Mouse (Mus musculus) left cerebral cortex, adult 9 months (tissue): ENCODE data around the gene Cfap58.

Experiments used
- DNase-seq, 2 experiments: peaks; one replicate each; pipeline ENCODE4 v3.0.0; 2022; ENCODE audit warnings: low spot score in 2 of 2

Cfap58 gene

DNA sequence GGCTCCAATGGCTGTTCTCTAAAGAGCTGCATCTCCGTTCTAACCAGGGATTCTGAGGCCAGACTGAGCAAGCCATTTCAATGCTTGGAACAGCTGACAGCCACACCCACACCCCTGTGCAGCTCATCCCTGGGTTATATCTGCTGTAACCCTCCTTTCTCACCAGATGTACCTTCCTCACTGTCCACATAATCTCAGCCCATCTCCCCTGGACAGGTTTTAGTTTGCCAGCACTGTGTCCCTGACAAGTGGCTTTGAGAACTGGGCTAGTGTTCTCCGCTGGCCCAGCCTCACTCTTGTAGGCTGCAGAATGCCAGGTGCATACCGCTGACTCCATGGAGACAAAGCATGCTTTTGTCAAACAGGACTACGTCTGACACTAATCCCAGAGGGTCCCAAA lies 20.1 kb upstream of the Cfap58 start:
- no peak for DNase-seq

- DNase-seq = no peak
These were observed 19.5 kb upstream of the Cfap58 start for GRCm38 (mm10) chr19:47918016-47918415.

- DNase-seq = no peak
These were observed 18.9 kb upstream of the Cfap58 start for GRCm38 (mm10) chr19:47918455-47919101.

GRCm38 (mm10) chr19:47919126-47919965 lies 18.1 kb upstream of the Cfap58 start, which contains the start of the genes Cfap43 and Itprip:
Cfap43 (minus strand) TSS chr19:47919287.
Itprip (minus strand) TSS chr19:47919299.
- peak in 1 of 2 experiments; percentile 66 for DNase-seq

DNA sequence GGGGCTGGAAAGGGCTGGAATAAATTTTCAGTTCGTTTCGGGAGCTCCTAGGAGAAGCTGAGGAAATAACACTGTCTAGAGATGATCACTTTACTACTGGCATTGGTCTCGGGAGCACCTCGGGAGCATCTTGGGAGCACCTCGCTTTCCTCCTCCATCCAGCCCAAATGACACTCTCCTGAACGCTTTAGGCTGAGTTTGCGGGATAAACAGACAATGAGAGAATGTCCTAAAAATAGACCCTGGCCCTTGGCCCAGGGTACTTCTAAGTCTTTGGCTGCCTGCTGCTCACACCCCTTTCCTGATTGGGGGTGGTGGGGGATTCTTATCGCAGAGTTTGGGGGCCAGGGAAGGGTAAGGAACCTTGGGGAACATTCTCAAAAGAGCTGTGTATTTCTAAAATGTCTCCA lies 17.5 kb upstream of the Cfap58 start:
- DNase-seq = no peak

DNA sequence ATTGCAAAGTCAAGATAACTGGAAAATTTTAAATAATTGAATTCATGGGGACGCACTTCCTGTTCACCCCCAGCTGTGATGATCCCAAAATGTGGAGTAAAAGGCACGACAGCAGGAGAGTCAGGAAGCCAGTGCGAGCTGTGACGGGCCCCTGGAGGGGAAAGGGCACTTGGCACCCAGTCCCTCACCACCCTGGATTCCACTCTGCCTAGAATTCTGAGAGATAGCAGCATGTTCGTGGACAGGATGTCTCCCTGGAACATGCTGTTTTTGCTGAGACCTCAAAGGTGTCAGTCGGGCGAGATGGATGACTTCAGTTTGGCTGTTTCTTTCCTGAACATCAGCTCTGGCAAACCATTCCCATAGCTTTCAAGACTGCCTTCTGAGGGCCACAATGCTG lies 11.7 kb upstream of the Cfap58 start:
- no peak for DNase-seq

- DNase-seq = no peak
These were observed 10.4 kb upstream of the Cfap58 start for GRCm38 (mm10) chr19:47927032-47927431.

DNA sequence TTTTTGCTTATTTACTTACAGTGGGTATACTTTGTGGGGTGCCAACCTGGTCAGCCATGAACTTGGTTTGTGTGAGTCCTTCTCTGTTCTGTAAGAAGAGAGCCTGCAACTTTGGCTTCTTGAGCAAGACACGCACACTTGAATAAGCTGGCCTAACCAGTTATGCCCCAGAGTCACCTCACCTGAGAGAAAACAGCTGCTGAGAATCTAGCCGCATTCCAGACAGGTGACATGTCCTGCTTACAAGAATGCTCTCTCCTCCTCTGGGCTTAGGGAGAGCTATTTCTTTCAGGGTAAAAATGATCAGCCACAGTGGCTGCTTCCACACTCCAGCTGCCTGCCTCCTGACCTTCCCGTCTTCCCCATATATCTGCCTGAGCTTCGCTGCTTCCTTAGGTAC lies 8.4 kb upstream of the Cfap58 start:
- no peak for DNase-seq

DNA sequence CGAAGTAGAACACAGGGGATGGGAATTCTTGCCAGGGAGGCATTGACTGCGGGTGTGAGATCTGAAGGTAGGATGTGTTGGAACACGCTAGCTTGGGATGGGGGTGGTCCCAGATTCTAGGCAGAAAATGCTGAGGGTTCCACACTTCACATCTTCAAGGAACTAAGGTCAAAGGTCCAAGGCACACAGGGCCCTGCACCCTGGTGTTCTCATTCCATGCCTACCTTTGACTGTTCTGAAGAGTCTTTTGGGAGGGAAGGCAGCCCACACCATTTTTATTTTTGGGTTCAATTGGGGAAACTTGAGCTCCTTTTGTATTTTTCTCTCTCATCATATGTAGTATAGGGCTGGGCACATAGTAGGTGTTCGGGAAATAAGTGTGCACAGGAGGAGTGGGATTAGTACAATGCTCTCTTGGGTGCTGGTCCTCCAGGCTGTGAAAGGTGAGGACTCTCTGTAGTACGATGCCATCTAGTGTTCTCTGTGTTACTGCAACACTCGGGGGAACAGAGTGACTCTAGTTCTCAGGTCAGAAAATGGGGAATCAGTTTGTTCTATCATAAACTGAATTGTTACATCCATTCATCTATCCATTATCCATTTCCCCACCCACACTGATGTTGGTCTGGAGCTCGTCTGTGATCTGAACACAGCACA lies 5.4 kb upstream of the Cfap58 start:
- no peak for DNase-seq

DNA sequence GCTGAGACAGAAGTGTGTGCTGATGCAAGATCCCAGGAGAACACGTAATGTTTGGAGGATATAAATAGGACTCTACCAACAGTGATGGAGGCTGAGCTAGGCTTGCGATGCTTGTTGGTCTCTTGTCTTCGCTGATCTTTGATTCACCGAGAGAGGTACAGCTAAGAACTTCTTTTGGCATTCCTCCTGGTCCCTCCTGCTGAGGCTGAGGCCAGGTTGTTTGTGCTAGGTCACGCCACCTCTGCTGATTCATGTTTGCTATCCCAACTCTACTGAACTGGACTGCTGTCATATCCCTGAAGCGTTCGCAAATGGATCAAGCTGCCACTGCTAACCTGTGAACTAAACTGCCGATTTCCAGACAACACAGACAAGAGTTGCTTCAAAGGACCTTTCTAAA lies 3.3 kb upstream of the Cfap58 start:
- no peak for DNase-seq

DNA sequence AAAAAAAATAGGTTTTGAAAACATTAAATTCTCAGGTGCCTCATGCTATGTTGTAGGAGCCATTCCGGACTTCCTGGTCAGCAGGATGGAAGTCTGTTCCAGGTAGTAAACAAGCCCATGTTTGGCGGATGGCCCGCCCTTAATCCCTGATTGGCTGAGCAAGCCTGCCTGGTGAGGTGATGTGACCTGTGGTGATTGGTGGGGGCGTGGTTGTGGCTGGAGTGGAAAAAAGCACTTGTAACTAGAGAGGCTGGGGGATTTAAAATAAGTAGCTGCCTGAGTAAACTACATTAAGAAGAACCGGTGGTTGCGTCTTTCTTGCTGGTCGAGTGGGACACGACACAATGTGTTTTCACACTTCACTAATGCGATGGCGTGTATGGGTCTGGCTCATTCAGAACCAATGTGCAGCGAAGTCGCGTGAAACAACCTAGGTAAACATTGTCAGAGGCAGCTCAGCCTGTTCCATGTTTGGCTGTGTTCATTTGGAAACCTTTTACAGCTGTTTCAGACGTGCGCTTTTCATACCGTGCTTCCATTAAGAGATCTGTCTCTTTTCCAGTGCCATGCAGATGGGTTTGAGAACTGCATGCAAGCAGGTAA lies 2.7 kb upstream of the Cfap58 start:
- no peak for DNase-seq

- no peak for DNase-seq
These were observed 1.9 kb upstream of the Cfap58 start for GRCm38 (mm10) chr19:47935530-47935929.

GRCm38 (mm10) chr19:47936490-47936889 lies 985 bp upstream of the Cfap58 start:
- no peak for DNase-seq

DNA sequence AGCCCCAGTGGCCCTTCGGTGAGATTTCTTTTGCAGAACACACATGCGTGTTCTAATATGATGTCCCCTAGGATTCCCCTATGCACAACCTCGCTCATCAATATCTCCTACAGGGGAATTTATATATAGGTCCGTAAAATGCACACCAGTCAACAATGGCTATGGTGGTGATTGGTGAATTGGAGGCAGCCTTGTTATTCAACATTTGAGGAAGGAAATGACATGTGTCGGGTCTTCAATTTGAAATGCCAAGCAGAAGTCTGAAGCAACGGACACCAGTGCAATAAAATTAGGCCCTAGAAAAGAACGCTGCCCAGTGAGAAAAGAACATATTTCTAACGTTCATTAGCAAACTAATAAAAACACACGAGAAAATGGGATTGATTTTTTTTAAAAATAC lies 537 bp upstream of the Cfap58 start:
- DNase-seq = no peak

DNA sequence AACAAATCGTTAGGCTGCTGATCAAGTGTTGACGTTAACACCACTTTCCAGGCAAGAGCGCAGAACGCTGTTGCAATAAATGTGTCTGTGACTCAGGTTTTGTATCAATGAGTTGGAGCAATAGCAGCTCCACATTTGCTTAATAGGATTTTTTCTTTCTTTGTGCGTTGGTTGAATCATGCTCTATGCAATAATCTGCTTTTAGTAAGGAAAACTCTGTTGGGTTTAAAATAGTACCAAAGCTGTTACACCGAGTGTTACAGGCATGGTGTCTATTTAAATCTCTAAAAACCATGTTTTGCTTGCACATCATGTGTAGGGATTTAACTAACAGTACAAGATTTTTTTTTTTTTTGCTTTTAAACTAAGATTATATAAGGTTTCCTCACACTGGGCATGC lies 1.9 kb downstream of the Cfap58 start:
- DNase-seq = peak in 1 of 2 experiments; percentile 51

DNA sequence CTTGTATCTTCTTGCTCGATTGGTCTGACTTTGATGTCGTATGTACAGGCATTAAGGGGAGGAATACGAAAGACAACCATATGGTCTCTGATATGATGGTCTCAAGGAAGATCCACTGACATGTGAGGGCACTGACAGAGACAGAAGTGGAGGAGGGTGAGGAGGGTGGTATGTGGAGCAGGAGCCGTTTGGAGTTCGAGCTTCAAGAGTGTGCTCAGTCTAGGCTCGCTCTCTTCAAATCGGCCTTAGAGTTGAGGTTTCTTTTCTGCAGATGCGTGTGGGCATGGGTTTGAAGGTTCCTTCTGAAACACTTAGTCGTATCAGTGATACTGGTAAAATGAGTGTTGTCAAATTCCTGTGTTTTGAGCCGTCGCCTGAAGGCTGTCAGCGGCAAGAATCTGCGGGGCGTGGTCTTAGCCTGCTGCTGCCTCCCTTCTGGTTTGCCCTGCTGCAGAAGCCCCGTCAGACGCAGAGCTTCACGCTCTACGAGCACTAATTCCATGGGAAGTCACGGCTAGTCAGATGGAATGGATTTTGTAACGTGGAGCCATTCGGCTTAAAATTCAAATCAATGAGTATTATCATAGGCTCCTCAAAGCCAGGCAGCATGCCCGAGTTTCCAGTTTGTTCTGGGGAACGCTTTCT lies 9.5 kb downstream of the Cfap58 start:
- no peak for DNase-seq

GRCm38 (mm10) chr19:47950946-47951345 lies 13.5 kb downstream of the Cfap58 start:
- DNase-seq = no peak

DNA sequence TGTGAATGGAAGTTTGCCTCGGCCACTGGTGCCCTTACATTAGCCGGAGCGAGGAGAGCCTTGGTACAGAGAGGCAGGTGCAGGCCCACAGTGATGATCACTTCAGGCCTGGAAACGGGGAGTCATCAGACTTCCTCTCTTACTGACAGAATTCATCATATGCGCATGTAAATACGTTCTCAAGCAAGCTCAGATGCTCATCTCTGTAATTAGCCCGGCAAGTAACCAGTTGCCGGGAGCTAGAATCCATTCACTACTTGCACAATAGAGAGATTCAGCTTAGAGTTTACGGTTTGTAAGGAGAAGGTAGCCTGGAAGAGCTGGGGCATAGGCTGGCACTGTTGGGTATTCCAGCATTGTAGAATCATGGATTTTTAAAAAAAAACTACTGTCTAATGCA lies 15.7 kb downstream of the Cfap58 start:
- DNase-seq = no peak

DNA sequence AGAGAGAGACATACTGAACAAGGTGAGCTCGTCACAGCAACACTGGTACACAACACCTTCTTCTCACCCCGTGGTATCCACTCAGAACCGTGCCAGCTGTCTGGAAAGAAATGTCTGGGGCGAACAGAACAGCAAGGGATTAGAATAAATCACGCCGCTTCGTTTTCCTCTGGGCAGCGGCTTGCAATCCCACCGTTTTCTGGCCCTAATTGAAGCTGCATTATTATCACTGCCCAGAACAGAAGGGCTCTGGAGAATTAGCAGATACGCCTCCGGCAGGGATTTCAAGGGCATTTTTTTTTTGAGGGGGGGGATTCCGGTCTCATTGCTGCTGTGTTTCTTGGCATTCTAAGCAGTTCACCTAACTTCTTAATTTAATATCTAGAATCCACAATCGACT lies 20.7 kb downstream of the Cfap58 start:
- DNase-seq = no peak

- no peak for DNase-seq
These were observed 31.7 kb downstream of the Cfap58 start for GRCm38 (mm10) chr19:47968993-47969659.

- DNase-seq = no peak
These were observed 33.6 kb downstream of the Cfap58 start for GRCm38 (mm10) chr19:47971066-47971465.
